Mouse (Mus musculus) liver, adult 2 months (tissue): ENCODE measurements around the gene Col28a1.

Experiments
- CTCF ChIP-seq: fragments of 200-500 bp; IDR thresholded peaks from 2 replicates; pipeline ENCODE4 v1.5.1; 2011; ENCODE audit warnings: low read depth, low read length, control low read depth
- POLR2A ChIP-seq: fragments of 200-500 bp; IDR thresholded peaks from 2 replicates; pipeline ENCODE4 v1.6.1; 2011; ENCODE audit warnings: low read length, control low read depth; ENCODE audit not compliant: insufficient read depth; ENCODE audit errors: extremely low read depth

DNA sequence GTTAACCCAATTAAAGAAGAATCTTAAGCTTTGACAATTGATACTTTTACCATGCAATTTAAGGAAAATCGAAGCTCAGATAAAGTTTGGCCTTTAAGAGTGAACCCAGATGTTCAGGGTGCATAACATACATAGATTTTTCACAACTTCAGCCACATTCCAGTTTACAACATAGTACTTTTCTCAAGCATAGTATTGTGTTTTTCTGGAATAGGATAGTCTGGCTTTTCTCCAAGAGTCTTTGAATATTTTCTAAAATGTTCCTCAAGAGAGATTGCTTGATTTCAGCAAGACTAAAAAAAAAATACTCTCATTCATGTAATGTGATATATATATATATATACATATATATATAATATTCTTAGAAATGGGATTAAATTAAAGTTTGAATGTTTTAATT, 27.7 kb downstream of the Col28a1 start:
- no peak for TF ChIP-seq CTCF
- no peak for TF ChIP-seq POLR2A
